Mouse (Mus musculus) lung, postnatal 0 days (tissue): ENCODE data around the gene Slc12a7.

Experiments used
- CTCF ChIP-seq: IDR thresholded peaks from 2 replicates; pipeline ENCODE4 v1.5.1; 2016; ENCODE audit warnings: antibody characterized with exemption, mild to moderate bottlenecking
- EP300 ChIP-seq: IDR thresholded peaks from 2 replicates; pipeline ENCODE4 v1.6.1; 2016; ENCODE audit warnings: antibody characterized with exemption, mild to moderate bottlenecking, control low read depth

GRCm38 (mm10) chr13:73763439-73764255, 30.8 kb downstream of the Slc12a7 start:
- peak; percentile 37; the same call in 1 of the 2 replicates for TF ChIP-seq CTCF
- TF ChIP-seq EP300: no peak
